Mouse (Mus musculus) heart, adult 11 months (tissue): ENCODE measurements at regions not wholly inside any gene's neighbourhood (a gene's known extent, or its start where the extent isn't known, plus 50 kb on each side); places are given as distances from the start of the nearest gene placed in this dataset.
"Not testable (repeated sequence)": the region's sequence is repeated elsewhere in the genome, so short reads cannot be mapped to it uniquely, and the experiment has no call there.

Experiments
- DNase-seq: peaks from one replicate; pipeline ENCODE4 v3.0.0; 2022

DNA sequence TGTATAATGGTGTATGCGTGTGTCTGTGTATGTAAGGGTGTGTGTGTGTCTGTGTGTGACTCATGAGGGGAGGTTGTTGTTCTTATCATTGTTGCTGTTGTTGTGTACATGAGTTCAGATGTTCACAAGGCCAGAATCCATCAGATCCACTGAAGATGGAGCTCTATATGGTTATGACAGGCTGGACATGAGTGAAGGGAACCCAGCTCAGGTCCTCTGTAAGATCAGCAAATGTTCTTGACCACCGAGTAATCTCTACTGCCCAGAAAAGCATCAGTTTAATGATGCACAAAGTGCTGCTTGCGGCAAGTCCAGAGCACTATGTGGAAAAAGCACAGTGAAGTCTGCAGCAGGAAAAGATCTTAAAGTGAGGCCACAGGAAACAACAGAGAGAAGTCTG is 77.5 kb downstream of the Gm15319 start:
- peak; percentile 89 for DNase-seq

DNA sequence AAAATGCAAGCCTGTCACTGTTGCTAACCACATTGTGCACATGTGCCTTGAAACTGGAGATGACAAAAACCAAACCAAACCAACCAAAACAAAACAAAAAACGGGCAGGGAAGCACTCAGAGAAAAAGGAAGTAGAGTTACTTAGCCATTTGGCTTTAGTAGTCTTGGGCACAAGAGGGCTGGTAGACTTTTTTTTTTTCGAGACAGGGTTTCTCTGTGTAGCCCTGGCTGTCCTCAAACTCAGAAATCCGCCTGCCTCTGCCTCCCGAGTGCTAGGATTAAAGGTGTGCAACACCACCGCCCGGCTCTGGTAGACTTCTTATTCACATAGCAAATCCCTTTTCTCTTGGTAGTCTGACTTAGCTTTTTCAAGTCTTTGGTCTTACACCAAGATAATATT is 78.2 kb downstream of the Gm15319 start:
- peak; percentile 95 for DNase-seq

DNA sequence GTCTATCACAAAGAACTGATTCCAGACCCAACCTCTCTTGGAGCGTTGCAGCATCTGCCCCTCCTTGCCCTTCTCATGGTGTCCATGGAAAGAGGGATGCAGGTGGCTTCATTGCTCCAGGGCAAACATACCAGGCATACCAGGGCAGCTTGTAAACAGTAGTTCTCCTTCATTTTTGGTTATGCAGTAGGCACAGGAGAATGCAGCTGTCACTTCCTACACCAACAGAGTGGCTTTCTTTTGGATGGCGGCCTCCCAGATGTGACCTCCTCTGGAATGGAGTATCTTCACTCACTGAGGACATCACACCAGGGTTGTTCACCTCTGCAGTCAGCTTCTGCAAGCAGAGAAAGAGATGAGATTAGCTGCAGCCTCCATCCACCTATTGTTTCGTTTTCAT is 79.9 kb downstream of the Gm15319 start:
- peak; percentile 92 for DNase-seq

DNA sequence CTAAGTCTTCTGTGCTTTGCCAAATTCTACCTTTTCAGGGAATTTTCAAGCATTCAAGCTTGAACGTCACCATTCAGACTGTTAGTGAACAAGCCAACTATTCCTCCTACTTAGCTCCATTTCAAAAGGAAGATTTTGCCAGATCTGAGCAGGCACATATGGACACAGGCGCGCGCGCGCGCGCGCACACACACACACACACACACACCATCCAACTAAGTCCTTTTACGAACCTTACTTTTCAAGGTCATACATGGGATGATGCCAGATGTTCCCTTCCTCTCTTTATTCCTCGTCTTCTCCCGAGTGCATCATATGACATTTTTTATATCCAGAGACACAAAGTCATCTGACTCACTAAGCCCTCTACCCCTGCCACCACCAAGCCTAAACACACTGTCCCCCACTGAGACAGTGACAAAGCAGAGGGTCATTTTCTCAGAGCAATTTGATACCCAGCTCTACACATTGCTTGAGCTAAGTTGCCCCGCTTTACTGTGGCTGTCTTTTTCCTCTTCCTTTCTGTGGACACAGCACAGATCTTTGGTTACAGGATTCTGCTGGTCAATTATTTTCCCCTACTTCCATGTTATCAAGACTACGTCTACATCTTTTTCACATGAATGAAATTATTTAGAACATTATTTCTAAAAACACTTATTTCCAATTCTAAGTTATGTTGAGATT is 81.7 kb downstream of the Gm15319 start:
- peak; percentile 87 for DNase-seq

DNA sequence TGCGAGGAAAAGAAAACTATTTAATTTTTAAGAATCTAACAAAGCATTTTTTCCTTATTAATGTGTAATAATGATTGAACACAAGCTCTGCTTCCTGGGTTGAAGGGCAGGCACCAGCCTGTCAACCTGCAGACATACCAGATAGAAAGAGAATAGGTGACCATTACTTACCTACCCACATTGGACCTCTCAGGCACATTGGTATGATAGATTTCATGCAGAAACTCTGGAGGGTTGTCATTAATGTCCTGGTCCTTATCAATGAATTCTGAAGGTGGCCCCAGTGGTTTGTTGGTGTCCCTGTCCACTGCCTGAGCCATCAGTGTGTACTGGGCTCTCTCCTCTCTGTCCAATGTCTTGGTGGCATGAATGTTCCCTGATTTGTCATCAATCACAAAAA is 85.3 kb downstream of the Gm15319 start:
- DNase-seq: peak; percentile 88

DNA sequence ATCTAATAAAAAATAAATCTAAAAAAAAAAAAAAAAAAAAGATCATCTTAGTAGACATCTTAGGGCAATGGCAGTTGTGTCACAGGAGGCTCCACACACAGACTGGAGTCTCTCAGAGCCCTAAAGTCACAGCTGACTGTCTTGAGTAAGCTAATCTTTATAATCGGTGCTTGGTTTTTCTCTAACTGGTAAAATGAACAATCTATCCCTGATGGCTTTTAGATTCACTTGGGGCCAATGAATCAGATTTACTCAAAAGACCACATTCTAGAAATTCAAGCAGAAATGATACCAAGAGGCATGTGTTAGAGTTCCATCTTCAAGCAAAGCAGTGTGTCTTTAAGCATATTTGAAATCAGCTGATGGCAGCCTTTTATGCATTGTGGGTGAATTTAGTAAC is 86.3 kb downstream of the Gm15319 start:
- peak; percentile 76 for DNase-seq

DNA sequence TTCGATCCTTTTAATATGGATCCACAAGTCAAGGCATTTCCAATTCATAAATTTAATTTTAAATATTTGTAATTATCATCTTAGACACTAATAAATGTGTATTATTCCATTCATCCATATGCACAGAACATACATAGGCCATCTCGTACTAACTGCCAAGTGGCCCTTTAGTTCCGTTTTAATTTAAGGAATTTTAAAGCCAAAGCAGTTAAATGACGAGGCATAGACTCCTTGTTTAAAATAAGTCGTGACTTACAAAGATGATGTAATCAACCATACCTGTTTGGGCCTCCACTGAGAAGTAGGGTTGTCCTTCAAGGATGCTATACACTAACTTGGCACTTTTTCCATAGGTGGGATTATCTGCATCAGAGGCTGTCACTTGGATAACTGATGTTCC is 89.2 kb downstream of the Gm15319 start:
- peak; percentile 84 for DNase-seq

DNA sequence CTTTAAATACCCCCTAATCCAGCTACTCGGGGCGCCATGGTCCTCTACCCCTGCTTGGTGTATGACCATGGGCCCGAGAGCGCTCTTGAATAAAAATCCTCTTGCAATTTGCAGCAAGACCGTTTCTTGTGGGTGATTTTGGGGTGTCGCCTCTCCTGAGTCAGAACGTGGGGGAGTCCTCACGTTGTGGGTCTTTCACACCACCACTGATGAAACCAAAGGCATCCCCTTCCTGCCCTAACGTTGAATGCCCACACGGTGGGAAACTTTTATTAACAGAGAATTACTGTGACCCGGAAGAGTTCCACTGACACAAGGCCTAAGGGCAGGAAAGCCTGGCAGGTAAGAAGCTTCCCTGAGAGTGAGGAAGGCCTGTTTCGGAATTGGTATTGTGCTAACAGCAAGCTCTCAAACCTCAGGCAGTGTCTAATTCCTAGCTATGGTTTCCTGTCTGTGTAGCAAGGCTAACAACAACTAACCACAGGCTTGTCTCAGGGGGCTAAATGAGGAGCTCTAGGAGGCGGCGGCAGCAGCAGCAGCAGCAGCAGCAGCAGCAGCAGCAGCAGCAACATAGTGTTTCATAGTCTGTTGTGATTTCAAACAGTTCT is 95.4 kb downstream of the Gm15319 start:
- peak; percentile 97 for DNase-seq

DNA sequence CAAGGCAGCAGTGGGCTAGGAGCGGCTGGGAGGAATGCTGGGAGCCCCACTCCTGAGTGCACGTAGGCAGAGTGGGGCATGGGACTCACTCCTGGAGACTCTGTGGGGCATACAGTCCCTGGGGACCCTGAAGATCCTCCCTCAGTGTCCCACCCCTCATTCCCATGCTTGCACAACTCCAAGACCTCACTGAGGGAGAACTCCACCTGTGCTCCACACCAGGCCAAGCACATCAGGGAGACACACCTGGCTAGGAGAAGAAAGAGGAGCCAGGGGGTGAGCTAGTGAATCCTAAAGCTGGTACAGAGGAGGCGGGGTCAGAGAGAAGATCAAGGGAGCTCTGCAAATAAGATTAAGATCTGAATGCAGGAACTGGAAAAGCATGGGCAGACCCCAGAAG is 96.2 kb downstream of the Gm15319 start:
- peak; percentile 98 for DNase-seq

DNA sequence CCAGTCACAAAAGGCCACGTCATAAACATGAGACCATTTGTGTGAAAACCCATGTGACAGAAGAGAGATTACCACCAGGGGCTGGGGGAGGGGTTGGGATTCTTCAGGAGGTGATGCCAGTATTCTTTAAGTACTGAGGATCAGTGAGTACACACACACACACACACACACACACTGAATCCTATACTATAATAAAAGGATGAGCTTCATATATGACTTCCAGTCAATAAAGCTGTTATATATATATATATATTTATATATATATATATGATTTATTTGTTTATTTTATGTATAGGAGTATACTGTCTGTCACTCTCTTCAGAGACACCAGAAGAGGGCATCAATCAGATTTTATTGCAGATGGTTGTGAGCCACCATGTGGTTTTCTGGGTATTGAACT is 98.4 kb downstream of the Gm15319 start:
- not testable (repeated sequence) for DNase-seq

DNA sequence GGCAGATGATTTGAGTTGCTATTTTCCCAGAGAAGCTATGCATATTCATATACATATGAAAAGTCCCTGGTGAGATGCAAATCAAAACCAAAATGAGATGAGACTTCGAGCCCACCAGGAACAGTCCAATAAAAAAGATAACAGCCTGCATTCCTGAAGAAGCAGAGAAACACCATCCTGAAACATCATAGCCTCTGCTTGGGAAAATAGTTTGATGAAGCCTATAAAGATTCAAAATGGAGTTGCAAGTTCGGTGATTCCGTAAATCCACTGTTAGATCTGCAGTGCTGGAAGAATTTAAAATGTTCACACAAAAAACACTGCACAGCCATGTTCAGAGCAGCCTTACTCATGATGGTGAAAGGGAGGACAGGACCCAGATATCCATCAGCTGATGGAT is 98.9 kb downstream of the Gm15319 start:
- DNase-seq: peak; percentile 94

DNA sequence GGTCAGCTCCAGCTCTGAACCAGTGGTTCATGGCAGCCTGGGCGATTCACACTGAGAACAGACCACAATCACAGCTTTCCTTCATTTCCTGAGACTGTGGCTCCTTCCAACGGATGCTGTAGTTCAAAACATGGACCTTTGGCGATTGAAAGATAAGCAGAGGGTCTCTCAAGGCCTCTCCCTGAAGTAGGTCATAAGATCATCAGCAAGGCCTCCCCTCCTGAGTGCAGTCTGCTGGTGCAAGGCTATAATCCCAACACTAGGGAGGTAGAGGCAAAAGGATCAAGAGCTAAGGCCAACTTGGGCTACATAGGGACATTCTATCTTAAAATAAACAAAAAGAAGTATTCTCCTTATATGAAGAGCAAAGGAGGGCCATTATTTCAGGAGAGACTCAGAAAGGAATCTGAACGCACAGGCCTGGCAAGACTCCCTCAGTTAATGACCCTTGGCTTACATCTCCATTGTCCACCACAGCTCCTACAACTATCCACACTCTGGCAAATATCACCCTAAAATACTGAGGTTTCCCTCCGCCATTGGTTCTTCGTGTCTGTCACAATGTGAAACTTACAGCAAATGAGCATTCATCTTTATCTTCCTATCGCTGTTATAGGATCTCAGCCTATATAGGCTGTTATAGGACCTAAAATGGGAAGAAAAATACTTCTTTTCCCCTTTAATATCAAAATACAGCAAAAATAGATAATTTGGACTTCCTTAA is 100.0 kb downstream of the Gm15319 start:
- DNase-seq: peak; percentile 97

DNA sequence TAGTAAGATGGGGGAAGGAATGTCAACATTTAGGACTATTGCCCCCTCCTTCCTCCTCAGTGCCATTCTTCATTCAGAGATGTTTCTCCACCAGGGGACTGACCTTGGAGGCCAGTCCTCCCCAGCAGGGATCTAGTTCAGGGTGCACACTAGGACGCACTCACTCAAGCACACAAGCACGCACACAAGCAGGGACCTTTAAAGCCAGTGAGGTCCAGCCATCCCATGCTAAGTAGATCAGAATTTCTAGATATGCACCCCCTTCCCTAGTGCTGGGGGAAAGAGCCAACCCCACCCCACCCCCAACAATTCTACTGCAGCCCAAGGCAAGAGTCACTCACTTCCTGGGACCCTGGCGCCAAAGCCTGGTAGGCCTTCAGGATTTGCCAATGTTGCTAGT is 100.8 kb downstream of the Gm15319 start:
- DNase-seq: peak; percentile 96

DNA sequence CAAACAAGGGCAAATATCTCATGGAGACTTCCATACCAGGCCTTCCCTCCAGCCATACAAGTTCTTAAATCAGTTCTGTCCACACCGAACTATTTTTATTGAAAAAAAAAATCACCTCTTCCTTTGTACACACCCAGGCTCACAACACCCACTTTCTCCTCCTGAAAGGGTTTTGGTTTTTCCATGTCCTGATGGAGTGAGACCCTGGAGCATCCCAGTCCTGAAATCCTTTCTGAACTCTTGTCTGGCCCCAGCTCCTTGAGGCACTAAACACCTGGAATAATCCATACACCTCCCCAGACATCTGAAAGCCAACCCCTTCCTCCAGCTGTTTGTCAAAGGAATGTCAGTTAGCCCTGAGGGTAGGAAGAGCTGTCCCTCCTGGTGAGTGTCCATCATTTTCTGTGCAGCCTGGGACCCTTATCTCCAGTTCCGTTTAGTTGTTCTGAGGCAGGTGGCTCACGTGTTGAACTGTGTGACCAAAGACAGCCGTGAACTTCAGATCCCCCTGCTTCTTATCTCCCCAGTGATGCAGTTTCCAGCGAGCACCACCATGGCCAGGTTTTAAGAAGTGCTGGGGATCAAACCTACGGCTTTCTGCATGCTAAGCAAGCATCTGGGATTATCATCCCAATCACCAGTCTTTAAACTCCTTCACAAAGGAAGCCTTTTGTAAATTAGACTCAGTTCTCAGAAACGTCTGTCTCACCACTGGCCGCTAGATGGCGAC is 101.4 kb downstream of the Gm15319 start:
- peak; percentile 87 for DNase-seq

DNA sequence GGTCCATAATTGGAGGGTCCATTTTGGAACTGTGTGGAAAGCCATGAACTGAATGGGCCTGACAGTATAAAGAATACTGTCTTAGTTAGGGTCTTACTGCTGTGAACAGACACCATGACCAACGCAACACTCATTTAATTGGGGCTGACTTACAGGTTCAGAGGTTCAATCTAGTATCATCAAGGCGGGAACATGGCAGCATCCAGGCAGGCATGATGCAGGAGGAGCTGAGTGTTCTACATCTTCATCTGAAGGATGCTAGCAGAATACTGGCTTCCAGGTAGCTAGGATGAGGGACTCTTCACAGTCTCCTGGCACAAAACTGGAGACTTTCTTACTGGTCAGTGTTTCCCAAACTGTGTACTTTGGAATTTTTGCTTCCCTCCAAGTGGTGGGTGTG is 102.0 kb downstream of the Gm15319 start:
- peak; percentile 98 for DNase-seq

DNA sequence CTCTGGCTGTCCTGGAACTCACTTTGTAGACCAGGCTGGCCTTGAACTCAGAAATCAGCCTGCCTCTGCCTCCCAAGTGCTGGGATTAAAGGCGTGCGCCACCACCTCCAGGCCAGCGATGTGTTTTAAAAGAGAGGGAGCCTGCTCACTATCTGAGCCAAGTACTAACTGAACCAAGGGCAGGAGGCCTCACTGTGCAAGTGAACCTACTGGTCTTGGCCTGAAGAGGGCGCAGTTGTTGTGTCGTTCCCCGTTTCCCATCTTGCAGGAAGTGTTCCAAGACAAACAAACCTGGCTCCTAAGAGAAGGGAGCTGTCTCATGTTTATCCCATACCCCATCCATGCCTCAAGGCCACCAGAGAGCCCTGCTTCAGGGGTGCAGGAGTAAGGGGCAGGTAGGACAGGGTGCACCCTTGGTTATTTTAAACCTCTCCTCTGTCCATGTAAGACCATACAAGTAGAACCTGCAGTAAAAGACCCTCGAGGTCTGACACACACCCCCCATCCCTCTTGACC is 102.8 kb downstream of the Gm15319 start:
- peak; percentile 93 for DNase-seq

DNA sequence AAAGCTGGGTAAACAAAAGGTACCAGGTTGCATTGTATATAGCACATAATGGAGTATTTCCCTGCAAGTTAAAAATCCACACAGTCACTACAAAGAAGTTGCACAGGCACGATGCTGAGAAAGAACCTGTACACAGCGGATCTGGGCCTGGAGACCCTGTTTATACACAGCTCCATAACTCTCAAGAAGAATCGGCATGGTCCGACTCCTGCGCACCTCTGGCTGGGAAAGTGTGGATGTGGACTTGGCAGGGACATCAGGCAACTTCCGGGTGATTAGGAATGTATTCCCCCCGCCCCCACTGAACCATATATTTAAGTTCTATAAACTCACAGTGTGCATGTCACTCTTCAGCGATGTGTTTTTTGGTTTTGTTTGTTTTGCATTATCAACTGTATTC is 103.3 kb downstream of the Gm15319 start:
- peak; percentile 94 for DNase-seq
